Mouse (Mus musculus) lung, postnatal 25 days (tissue): ENCODE measurements around the gene Chrm3.
A peak's percentile ranks its signal among the peaks of the same experiment; 100 is the strongest.

Experiments
- DNase-seq: peaks from one replicate; pipeline ENCODE4 v3.0.0; 2022; ENCODE audit warnings: low spot score

Chrm3 gene

GRCm38 (mm10) chr13:9985648-9986047 lies 375.0 kb downstream of the Chrm3 start:
- DNase-seq = no peak

- DNase-seq = no peak
Measured at GRCm38 (mm10) chr13:9983293-9983692, 377.4 kb downstream of the Chrm3 start.

- no peak for DNase-seq
Measured at GRCm38 (mm10) chr13:9977699-9978098, 382.9 kb downstream of the Chrm3 start.

GRCm38 (mm10) chr13:9973742-9974321 lies 386.8 kb downstream of the Chrm3 start:
- DNase-seq = no peak

- no peak for DNase-seq
Measured at GRCm38 (mm10) chr13:9971845-9972244, 388.8 kb downstream of the Chrm3 start.

GRCm38 (mm10) chr13:9952619-9953018 lies 408.0 kb downstream of the Chrm3 start:
- DNase-seq = no peak

GRCm38 (mm10) chr13:9951376-9951775 lies 409.3 kb downstream of the Chrm3 start:
- no peak for DNase-seq

GRCm38 (mm10) chr13:9949091-9949490 lies 411.6 kb downstream of the Chrm3 start:
- DNase-seq = no peak

- peak; percentile 77 for DNase-seq
Measured at GRCm38 (mm10) chr13:9940186-9940585, 420.5 kb downstream of the Chrm3 start.

GRCm38 (mm10) chr13:9938798-9939485 lies 421.7 kb downstream of the Chrm3 start:
- peak; percentile 59 for DNase-seq

GRCm38 (mm10) chr13:9932714-9933113 lies 427.9 kb downstream of the Chrm3 start:
- no peak for DNase-seq

- DNase-seq = no peak
Measured at GRCm38 (mm10) chr13:9930606-9931005, 430.0 kb downstream of the Chrm3 start.

GRCm38 (mm10) chr13:9929978-9930377 lies 430.7 kb downstream of the Chrm3 start:
- peak; percentile 52 for DNase-seq

GRCm38 (mm10) chr13:9921150-9921549 lies 439.5 kb downstream of the Chrm3 start:
- DNase-seq = no peak

- DNase-seq = no peak
Measured at GRCm38 (mm10) chr13:9912697-9913096, 447.9 kb downstream of the Chrm3 start.

GRCm38 (mm10) chr13:9908707-9909106 lies 451.9 kb downstream of the Chrm3 start:
- no peak for DNase-seq

- DNase-seq = no peak
Measured at GRCm38 (mm10) chr13:9907202-9907601, 453.4 kb downstream of the Chrm3 start.

- no peak for DNase-seq
Measured at GRCm38 (mm10) chr13:9904455-9904854, 456.2 kb downstream of the Chrm3 start.

GRCm38 (mm10) chr13:9900653-9901385 lies 459.8 kb downstream of the Chrm3 start:
- no peak for DNase-seq

- no peak for DNase-seq
Measured at GRCm38 (mm10) chr13:9898664-9899369, 461.8 kb downstream of the Chrm3 start.

GRCm38 (mm10) chr13:9897231-9897630 lies 463.4 kb downstream of the Chrm3 start:
- no peak for DNase-seq

GRCm38 (mm10) chr13:9895045-9895625 lies 465.5 kb downstream of the Chrm3 start:
- DNase-seq = no peak
